Comparison of ENCODE assay signal across 9 mouse cellular contexts in genomic region chr2:24927810-24928479, GRCm38 (mm10). TPM values are rescaled to one million over a fixed set of nuclear protein-coding genes. Genes with fewer than 3 reads are reported as not detected.
DNase-seq lines count a peak whose midpoint lies in the region; ATAC-seq and TF ChIP-seq lines count a peak whose summit lies in the region.
"Had no signal": no experiment of that assay in that cellular context is flagged by ENCODE, and none has a peak within 500 bp of the region (broad histone marks: within the 10 kb centered on the region; RNA-seq: fewer than 3 reads in every experiment).

No protein-coding gene starts in this region.

- no peak overlapping the region for H3K9ac ChIP-seq in intestine, embryonic 14.5 days (ENCODE audit: low read length)
- no peak overlapping the region for H3K9ac ChIP-seq in liver, embryonic 12.5 days
- no peak overlapping the region for H3K9ac ChIP-seq in midbrain, postnatal 0 days (replicated peaks; ENCODE audit: low read length, poor library complexity, severe bottlenecking)
- H3K9ac ChIP-seq in midbrain, embryonic 15.5 days = no peak overlapping the region
- H3K9ac ChIP-seq: limb, embryonic 15.5 days had no signal

- H3K9me3 ChIP-seq in intestine, embryonic 14.5 days (ENCODE audit: control insufficient read depth, low read length) = no peaks in the 10 kb centered on the region
- H3K9me3 ChIP-seq in liver, embryonic 12.5 days (replicated peaks) = no peaks in the 10 kb centered on the region
- H3K9me3 ChIP-seq in midbrain, postnatal 0 days (ENCODE audit: low read length) = no peaks in the 10 kb centered on the region
- H3K9me3 ChIP-seq in midbrain, embryonic 15.5 days = no peaks in the 10 kb centered on the region
- H3K9me3 ChIP-seq: limb, embryonic 15.5 days had no signal

- WGBS in intestine, embryonic 14.5 days = 60% methylated on average over 4 of the region's 4 CpGs
- WGBS in liver, embryonic 12.5 days (ENCODE audit: insufficient replicate concordance) = 62% methylated on average over 4 of the region's 4 CpGs
- 65% methylated on average over 4 of the region's 4 CpGs for WGBS in midbrain, postnatal 0 days
- WGBS in midbrain, embryonic 15.5 days = 72% methylated on average over 4 of the region's 4 CpGs

- peak overlapping the region; percentile 60 for H3K27ac ChIP-seq in intestine, embryonic 14.5 days (ENCODE audit: low read depth)
- H3K27ac ChIP-seq in liver, embryonic 12.5 days = no peak overlapping the region
- H3K27ac ChIP-seq in midbrain, postnatal 0 days (ENCODE audit: low read depth, low read length) = no peak overlapping the region
- H3K27ac ChIP-seq in midbrain, embryonic 15.5 days = no peak overlapping the region
- H3K27ac ChIP-seq: limb, embryonic 15.5 days had no signal

- no peak for TF ChIP-seq CTCF in midbrain, postnatal 0 days (IDR thresholded peaks at IDR 0.05)

- H3K4me3 ChIP-seq in intestine, embryonic 14.5 days (ENCODE audit: low read depth, low read length) = no peak overlapping the region
- no peak overlapping the region for H3K4me3 ChIP-seq in liver, embryonic 12.5 days
- no peak overlapping the region for H3K4me3 ChIP-seq in midbrain, postnatal 0 days (ENCODE audit: low read depth, low read length)
- H3K4me3 ChIP-seq in midbrain, embryonic 15.5 days = no peak overlapping the region
- H3K4me3 ChIP-seq: limb, embryonic 15.5 days had no signal

- no peaks in the 10 kb centered on the region; the same call in 1 of the 2 replicates for H3K4me1 ChIP-seq in intestine, embryonic 14.5 days (replicated peaks; ENCODE audit: control insufficient read depth, insufficient read depth, low read length)
- H3K4me1 ChIP-seq in liver, embryonic 12.5 days = peaks cover 12% of the 10 kb centered on the region; the same call in 1 of the 2 replicates
- H3K4me1 ChIP-seq in midbrain, postnatal 0 days (ENCODE audit: insufficient read depth, low read length) = no peaks in the 10 kb centered on the region
- H3K4me1 ChIP-seq in midbrain, embryonic 15.5 days = no peaks in the 10 kb centered on the region

- ATAC-seq in intestine, embryonic 14.5 days (replicated peaks; ENCODE audit: low FRiP score, low TSS enrichment, low read depth) = peak; percentile 82
- ATAC-seq in liver, embryonic 12.5 days = no peak
- no peak for ATAC-seq in midbrain, postnatal 0 days (ENCODE audit: low FRiP score)
- ATAC-seq in midbrain, embryonic 15.5 days (replicated peaks) = no peak

- H3K4me2 ChIP-seq in intestine, embryonic 14.5 days (ENCODE audit: low read length) = peak overlapping the region; percentile 7; the same call in 1 of the 2 replicates
- no peak overlapping the region for H3K4me2 ChIP-seq in liver, embryonic 12.5 days
- no peak overlapping the region for H3K4me2 ChIP-seq in midbrain, postnatal 0 days (ENCODE audit: low read depth, low read length, poor library complexity, severe bottlenecking)
- no peak overlapping the region for H3K4me2 ChIP-seq in midbrain, embryonic 15.5 days
- H3K4me2 ChIP-seq: limb, embryonic 15.5 days had no signal

- H3K36me3 ChIP-seq in intestine, embryonic 14.5 days (ENCODE audit: control insufficient read depth, insufficient read depth, low read length) = no peaks in the 10 kb centered on the region
- H3K36me3 ChIP-seq in liver, embryonic 12.5 days = peaks cover 18% of the 10 kb centered on the region
- H3K36me3 ChIP-seq in midbrain, postnatal 0 days (ENCODE audit: insufficient read depth, low read length) = peaks cover 17% of the 10 kb centered on the region
- H3K36me3 ChIP-seq in midbrain, embryonic 15.5 days (replicated peaks) = no peaks in the 10 kb centered on the region

- DNase-seq in cerebellum, adult 11-12 months = peak; percentile 66
- no peak for DNase-seq in cerebellum, adult 9-10 months
- peak; percentile 39 for DNase-seq in R1 (ENCODE audit: low read depth, low spot score)
- DNase-seq in intestine, embryonic 14.5 days (ENCODE audit: low spot score) = peak; percentile 61
- DNase-seq in lung, postnatal 10 days = peak; percentile 79
- no peak for DNase-seq in midbrain, postnatal 0 days (ENCODE audit: low spot score)

- no peaks in the 10 kb centered on the region for H3K27me3 ChIP-seq in intestine, embryonic 14.5 days (replicated peaks; ENCODE audit: control insufficient read depth, insufficient read depth, low read length)
- no peaks in the 10 kb centered on the region for H3K27me3 ChIP-seq in liver, embryonic 12.5 days (replicated peaks)
- H3K27me3 ChIP-seq in midbrain, postnatal 0 days (ENCODE audit: insufficient read depth, low read length) = no peaks in the 10 kb centered on the region
- H3K27me3 ChIP-seq in midbrain, embryonic 15.5 days (replicated peaks) = no peaks in the 10 kb centered on the region
- H3K27me3 ChIP-seq: limb, embryonic 15.5 days had no signal

RNA-seq across cellular contexts. Expression of gene Arrdc1, which starts 7.1 kb away (rescaled TPM):
- polyA plus RNA-seq in intestine, embryonic 14.5 days (2014; fragmentation: Nextera tagmentation; extraction: Ambion mirVana) = 66.2 and 72.8 TPM in 2 replicates
- polyA plus RNA-seq in liver, embryonic 12.5 days (2016; fragmentation: Nextera tagmentation; extraction: Ambion mirVana) = 20.2 and 21.8 TPM in 2 replicates
- total RNA-seq in midbrain, postnatal 0 days (2014; rRNA removed) = 55.7 and 62.3 TPM in 2 replicates
- 44.7 and 46.9 TPM in 2 replicates for polyA plus RNA-seq in midbrain, postnatal 0 days (2015; fragmentation: Nextera tagmentation; extraction: Ambion mirVana)
- 33.5 and 35.7 TPM in 2 replicates for polyA plus RNA-seq in midbrain, embryonic 15.5 days (2015; fragmentation: Nextera tagmentation; extraction: Ambion mirVana)

RNA-seq across cellular contexts. Expression of gene Ehmt1, which starts 8.5 kb away (rescaled TPM):
- 83.0 and 85.5 TPM in 2 replicates for polyA plus RNA-seq in intestine, embryonic 14.5 days (2014; fragmentation: Nextera tagmentation; extraction: Ambion mirVana)
- 30.7 and 31.7 TPM in 2 replicates for polyA plus RNA-seq in liver, embryonic 12.5 days (2016; fragmentation: Nextera tagmentation; extraction: Ambion mirVana)
- 67.8 and 71.0 TPM in 2 replicates for total RNA-seq in midbrain, postnatal 0 days (2014; rRNA removed)
- polyA plus RNA-seq in midbrain, postnatal 0 days (2015; fragmentation: Nextera tagmentation; extraction: Ambion mirVana) = 55.3 and 63.3 TPM in 2 replicates
- polyA plus RNA-seq in midbrain, embryonic 15.5 days (2015; fragmentation: Nextera tagmentation; extraction: Ambion mirVana) = 108 and 117 TPM in 2 replicates

RNA-seq across cellular contexts. Expression of gene Zmynd19, which starts 21.6 kb away (rescaled TPM):
- polyA plus RNA-seq in intestine, embryonic 14.5 days (2014; fragmentation: Nextera tagmentation; extraction: Ambion mirVana) = 13.0 and 18.1 TPM in 2 replicates
- polyA plus RNA-seq in liver, embryonic 12.5 days (2016; fragmentation: Nextera tagmentation; extraction: Ambion mirVana) = 19.8 and 24.0 TPM in 2 replicates
- 33.7 and 36.4 TPM in 2 replicates for total RNA-seq in midbrain, postnatal 0 days (2014; rRNA removed)
- polyA plus RNA-seq in midbrain, postnatal 0 days (2015; fragmentation: Nextera tagmentation; extraction: Ambion mirVana) = 21.4 TPM in 2 replicates
- polyA plus RNA-seq in midbrain, embryonic 15.5 days (2015; fragmentation: Nextera tagmentation; extraction: Ambion mirVana) = 24.3 and 25.3 TPM in 2 replicates

RNA-seq across cellular contexts. Expression of gene Dph7, which starts 34.3 kb away (rescaled TPM):
- 22.9 and 25.6 TPM in 2 replicates for polyA plus RNA-seq in intestine, embryonic 14.5 days (2014; fragmentation: Nextera tagmentation; extraction: Ambion mirVana)
- polyA plus RNA-seq in liver, embryonic 12.5 days (2016; fragmentation: Nextera tagmentation; extraction: Ambion mirVana) = 14.5 and 16.6 TPM in 2 replicates
- 37.2 and 43.8 TPM in 2 replicates for total RNA-seq in midbrain, postnatal 0 days (2014; rRNA removed)
- 37.1 and 39.6 TPM in 2 replicates for polyA plus RNA-seq in midbrain, postnatal 0 days (2015; fragmentation: Nextera tagmentation; extraction: Ambion mirVana)
- polyA plus RNA-seq in midbrain, embryonic 15.5 days (2015; fragmentation: Nextera tagmentation; extraction: Ambion mirVana) = 37.7 and 44.8 TPM in 2 replicates

RNA-seq across cellular contexts. Expression of gene Mrpl41, which starts 47.0 kb away (rescaled TPM):
- 143 and 147 TPM in 2 replicates for polyA plus RNA-seq in intestine, embryonic 14.5 days (2014; fragmentation: Nextera tagmentation; extraction: Ambion mirVana)
- polyA plus RNA-seq in liver, embryonic 12.5 days (2016; fragmentation: Nextera tagmentation; extraction: Ambion mirVana) = 109 and 113 TPM in 2 replicates
- total RNA-seq in midbrain, postnatal 0 days (2014; rRNA removed) = 62.6 and 68.1 TPM in 2 replicates
- 183 and 197 TPM in 2 replicates for polyA plus RNA-seq in midbrain, postnatal 0 days (2015; fragmentation: Nextera tagmentation; extraction: Ambion mirVana)
- 139 and 148 TPM in 2 replicates for polyA plus RNA-seq in midbrain, embryonic 15.5 days (2015; fragmentation: Nextera tagmentation; extraction: Ambion mirVana)

Comparison
In these comparisons a context has a peak if more than half of its experiments do, and no peak if none do; other contexts are left out.
1. DNase-seq: peak in cerebellum, adult 11-12 months (single experiment), R1 (single experiment), intestine, embryonic 14.5 days (single experiment) and lung, postnatal 10 days (single experiment); none in cerebellum, adult 9-10 months (single experiment) and midbrain, postnatal 0 days (single experiment).